Mouse (Mus musculus) forebrain, postnatal 0 days (tissue): Measurements from ENCODE around the gene Txnrd1. TPM values are rescaled to one million over a fixed set of nuclear protein-coding genes. Genes with fewer than 3 reads are reported as not detected.

ENCODE experiments used
- ATAC-seq: fragments of 200-750 bp; cut with Nextera tagmentation; 2 replicates; pipeline ENCODE4 v1.8.0; 2017; ENCODE audit warnings: mild to moderate bottlenecking, moderate library complexity
- DNase-seq: peaks from one replicate; pipeline ENCODE4 v3.0.0-alpha.2; 2015
- H3K27ac ChIP-seq: fragments of 300-500 bp; sonication (generic); 2 replicates; pipeline ENCODE4 v1.5.1; 2014; ENCODE audit warnings: low read depth, mild to moderate bottlenecking, antibody characterized with exemption, low read length, moderate library complexity, mixed read lengths
- H3K27me3 ChIP-seq: fragments of 300-500 bp; sonication (generic); 2 replicates; pipeline ENCODE4 v1.6.1; 2014; ENCODE audit warnings: mild to moderate bottlenecking, low read length, mixed read lengths; ENCODE audit not compliant: insufficient read depth
- H3K36me3 ChIP-seq: fragments of 300-500 bp; sonication (generic); 2 replicates; pipeline ENCODE4 v1.6.1; 2014; ENCODE audit warnings: mild to moderate bottlenecking, moderate library complexity; ENCODE audit not compliant: insufficient read depth
- H3K4me1 ChIP-seq: fragments of 300-500 bp; sonication (generic); 2 replicates; pipeline ENCODE4 v1.6.1; 2014; ENCODE audit warnings: antibody characterized with exemption; ENCODE audit not compliant: insufficient read depth
- H3K4me2 ChIP-seq: fragments of 300-500 bp; sonication (generic); 2 replicates; pipeline ENCODE4 v1.6.1; 2014; ENCODE audit warnings: low read depth, mild to moderate bottlenecking, moderate library complexity
- H3K4me3 ChIP-seq: fragments of 300-500 bp; sonication (generic); 2 replicates; pipeline ENCODE4 v1.5.1; 2014; ENCODE audit warnings: low read depth, low read length, mixed read lengths
- H3K9ac ChIP-seq: fragments of 300-500 bp; sonication (generic); 2 replicates; pipeline ENCODE4 v1.6.1; 2014; ENCODE audit warnings: mild to moderate bottlenecking
- H3K9me3 ChIP-seq: fragments of 300-500 bp; sonication (generic); 2 replicates; pipeline ENCODE4 v1.6.1; 2016; ENCODE audit warnings: low read length
- CTCF ChIP-seq: sonication (generic); IDR thresholded peaks from 2 replicates; pipeline ENCODE4 v1.5.1; 2016; ENCODE audit warnings: antibody characterized with exemption, control low read depth, low read depth
- WGBS: fragments of 180-500 bp; shearing (Covaris S2); extraction: QIAGEN DNeasy Blood & Tissue Kit; methylation state at CpG from one replicate; pipeline ENCODE4 v1.1.7; 2014; 5-methylcytosine and 5-hydroxymethylcytosine counted together
- polyA plus RNA-seq: library from polyadenylated mRNA; unstranded; fragments of >200 nt; fragmentation: Nextera tagmentation; extraction: Ambion mirVana; gene quantifications from 2 replicates; pipeline ENCODE4 v1.2.1, GENCODE M21; 2015
- total RNA-seq: library from RNA; depleted of rRNA; stranded (reverse); fragments of >200 nt; gene quantifications from 2 replicates; pipeline ENCODE4 v1.2.3, GENCODE M21; 2014

Txnrd1 gene
- total and polyA plus RNA-seq, 2 experiments from 2014 or later, result 81.5 to 108 TPM

- peaks cover 63% of the 10 kb centered on the region for H3K36me3 ChIP-seq
- DNase-seq, result peak; percentile 31
- ATAC-seq, result 0 out of 2 replicates have a peak, but pooled peaks have one; percentile 32
Measured at GRCm38 (mm10) chr10:82876076-82876796, 42.5 kb downstream of the Txnrd1 start.

GRCm38 (mm10) chr10:82887354-82887753 is 53.6 kb downstream of the Txnrd1 start:
- no peaks in the 10 kb centered on the region for H3K4me1 ChIP-seq
- H3K36me3 ChIP-seq, result peaks cover 70% of the 10 kb centered on the region
- no peaks in the 10 kb centered on the region for H3K9me3 ChIP-seq
- no peak overlapping the region for H3K9ac ChIP-seq
- no peak overlapping the region for H3K27ac ChIP-seq
- H3K27me3 ChIP-seq, result no peaks in the 10 kb centered on the region
- WGBS, result 89% methylated on average over 6 of the region's 6 CpGs
- no peak overlapping the region for H3K4me3 ChIP-seq
- TF ChIP-seq CTCF, result no peak
- no peak for ATAC-seq
- H3K4me2 ChIP-seq, result no peak overlapping the region
- no peak for DNase-seq

More at GRCm38 (mm10) chr10:82876076-82876796, 42.5 kb downstream of the Txnrd1 start:
- H3K4me3 ChIP-seq, result no peak overlapping the region
- H3K4me1 ChIP-seq, result no peaks in the 10 kb centered on the region
- WGBS, result 77% methylated on average over 16 of the region's 16 CpGs
- H3K27me3 ChIP-seq, result no peaks in the 10 kb centered on the region
- no peak overlapping the region for H3K27ac ChIP-seq
- no peak overlapping the region for H3K4me2 ChIP-seq
- no peaks in the 10 kb centered on the region for H3K9me3 ChIP-seq
- no peak overlapping the region for H3K9ac ChIP-seq
- TF ChIP-seq CTCF, result peak; percentile 58

- ATAC-seq (no peak), DNase-seq (no peak)
- Histone ChIP-seq H3K9me3 (no peaks in the 10 kb centered on the region), H3K9ac (no peak overlapping the region), H3K4me2 (no peak overlapping the region), H3K36me3 (peaks cover 62% of the 10 kb centered on the region), H3K27me3 (no peaks in the 10 kb centered on the region), H3K4me3 (no peak overlapping the region), H3K27ac (no peak overlapping the region), H3K4me1 (no peaks in the 10 kb centered on the region)
- 87% methylated on average over 8 of the region's 8 CpGs for WGBS
- no peak for TF ChIP-seq CTCF
Measured at GRCm38 (mm10) chr10:82888576-82888975, 54.8 kb downstream of the Txnrd1 start.

GRCm38 (mm10) chr10:82889447-82889973 is 55.8 kb downstream of the Txnrd1 start:
- no peak for TF ChIP-seq CTCF
- Histone ChIP-seq H3K27me3 (no peaks in the 10 kb centered on the region), H3K4me2 (no peak overlapping the region), H3K4me3 (no peak overlapping the region), H3K9ac (no peak overlapping the region), H3K4me1 (no peaks in the 10 kb centered on the region), H3K27ac (no peak overlapping the region), H3K9me3 (no peaks in the 10 kb centered on the region), H3K36me3 (peaks cover 54% of the 10 kb centered on the region)
- WGBS, result 47% methylated on average over 9 of the region's 9 CpGs
- ATAC-seq, result no peak
- DNase-seq, result peak; percentile 28

GRCm38 (mm10) chr10:82890936-82891335 is 57.2 kb downstream of the Txnrd1 start:
- Histone ChIP-seq H3K4me3 (no peak overlapping the region), H3K4me1 (no peaks in the 10 kb centered on the region), H3K36me3 (peaks cover 43% of the 10 kb centered on the region), H3K4me2 (no peak overlapping the region), H3K9ac (no peak overlapping the region), H3K9me3 (no peaks in the 10 kb centered on the region), H3K27ac (no peak overlapping the region), H3K27me3 (no peaks in the 10 kb centered on the region)
- no peak for TF ChIP-seq CTCF
- WGBS, result 90% methylated on average over 2 of the region's 2 CpGs
- ATAC-seq (no peak), DNase-seq (no peak)

- Histone ChIP-seq H3K4me3 (no peak overlapping the region), H3K4me1 (no peaks in the 10 kb centered on the region), H3K36me3 (peaks cover 43% of the 10 kb centered on the region), H3K27ac (no peak overlapping the region), H3K9ac (no peak overlapping the region), H3K9me3 (no peaks in the 10 kb centered on the region), H3K27me3 (no peaks in the 10 kb centered on the region), H3K4me2 (no peak overlapping the region)
- TF ChIP-seq CTCF, result no peak
- DNase-seq (no peak), ATAC-seq (no peak)
- 86% methylated on average over 7 of the region's 7 CpGs for WGBS
Measured at GRCm38 (mm10) chr10:82891427-82891826, 57.7 kb downstream of the Txnrd1 start.

GRCm38 (mm10) chr10:82892442-82893055 is 58.8 kb downstream of the Txnrd1 start:
- Histone ChIP-seq H3K4me1 (no peaks in the 10 kb centered on the region), H3K27me3 (no peaks in the 10 kb centered on the region), H3K9ac (no peak overlapping the region), H3K9me3 (no peaks in the 10 kb centered on the region), H3K4me2 (no peak overlapping the region), H3K4me3 (no peak overlapping the region), H3K27ac (no peak overlapping the region), H3K36me3 (peaks cover 43% of the 10 kb centered on the region)
- TF ChIP-seq CTCF, result no peak
- 89% methylated on average over 9 of the region's 9 CpGs for WGBS
- no peak for ATAC-seq
- DNase-seq, result no peak
